Mouse (Mus musculus) CH12.LX (cell line): ENCODE measurements at regions not wholly inside any gene's neighbourhood (a gene's known extent, or its start where the extent isn't known, plus 50 kb on each side); places are given as distances from the start of the nearest gene placed in this dataset.

ENCODE experiments used
- CHD2 ChIP-seq: IDR thresholded peaks from 2 replicates; pipeline ENCODE4 v1.6.1; 2011; ENCODE audit warnings: low read length, improper control_type of control experiment
- CTCF ChIP-seq, 2 experiments: IDR thresholded peaks in 1 of 2; conservative IDR thresholded peaks in 1 of 2; 2 replicates each; pipeline ENCODE4 v1.5.1; 2011 to 2012; ENCODE audit warnings: low read depth in 2 of 2, low read length in 2 of 2, improper control_type of control experiment in 1 of 2, inconsistent platforms in 1 of 2, mild to moderate bottlenecking in 1 of 2, moderate library complexity in 1 of 2
- E2F4 ChIP-seq: IDR thresholded peaks from 2 replicates; pipeline ENCODE4 v1.6.1; 2011; ENCODE audit warnings: low read depth, low read length, improper control_type of control experiment; ENCODE audit not compliant: insufficient replicate concordance
- EP300 ChIP-seq: IDR thresholded peaks from 2 replicates; pipeline ENCODE4 v1.6.1; 2011; ENCODE audit warnings: low read length, improper control_type of control experiment
- HCFC1 ChIP-seq: IDR thresholded peaks from 2 replicates; pipeline ENCODE4 v1.6.1; 2012; ENCODE audit warnings: low read depth, mild to moderate bottlenecking, inconsistent platforms, low read length, improper control_type of control experiment
- JUND ChIP-seq: conservative IDR thresholded peaks from 2 replicates; pipeline ENCODE4 v1.6.1; 2011; ENCODE audit warnings: low read depth, low read length, improper control_type of control experiment
- PAX5 ChIP-seq: IDR thresholded peaks from 2 replicates; pipeline ENCODE4 v1.6.1; 2012; ENCODE audit warnings: low read length, inconsistent platforms, mixed read lengths
- POLR2A ChIP-seq: IDR thresholded peaks from 2 replicates; pipeline ENCODE4 v1.6.1; 2011; ENCODE audit warnings: low read depth, mild to moderate bottlenecking, improper control_type of control experiment, low read length
- RAD21 ChIP-seq: IDR thresholded peaks from 2 replicates; pipeline ENCODE4 v1.6.1; 2011; ENCODE audit warnings: low read depth, mild to moderate bottlenecking, low read length, improper control_type of control experiment, moderate library complexity
- RCOR1 ChIP-seq: conservative IDR thresholded peaks from 2 replicates; pipeline ENCODE4 v1.6.1; 2012; ENCODE audit warnings: low read depth, mild to moderate bottlenecking, inconsistent platforms, low read length, improper control_type of control experiment
- SMC3 ChIP-seq: IDR thresholded peaks from 2 replicates; pipeline ENCODE4 v1.6.1; 2011; ENCODE audit warnings: low read depth, low read length, improper control_type of control experiment
- TBP ChIP-seq: conservative IDR thresholded peaks from 2 replicates; pipeline ENCODE4 v1.6.1; 2011; ENCODE audit warnings: low read depth, low read length, improper control_type of control experiment
- TCF12 ChIP-seq: IDR thresholded peaks from 2 replicates; pipeline ENCODE4 v1.6.1; 2014; ENCODE audit warnings: low read depth, mild to moderate bottlenecking, inconsistent platforms, low read length, improper control_type of control experiment
- ZMIZ1 ChIP-seq: IDR thresholded peaks from 2 replicates; pipeline ENCODE4 v1.6.1; 2012; ENCODE audit warnings: low read depth, mild to moderate bottlenecking, inconsistent platforms, low read length, improper control_type of control experiment

DNA sequence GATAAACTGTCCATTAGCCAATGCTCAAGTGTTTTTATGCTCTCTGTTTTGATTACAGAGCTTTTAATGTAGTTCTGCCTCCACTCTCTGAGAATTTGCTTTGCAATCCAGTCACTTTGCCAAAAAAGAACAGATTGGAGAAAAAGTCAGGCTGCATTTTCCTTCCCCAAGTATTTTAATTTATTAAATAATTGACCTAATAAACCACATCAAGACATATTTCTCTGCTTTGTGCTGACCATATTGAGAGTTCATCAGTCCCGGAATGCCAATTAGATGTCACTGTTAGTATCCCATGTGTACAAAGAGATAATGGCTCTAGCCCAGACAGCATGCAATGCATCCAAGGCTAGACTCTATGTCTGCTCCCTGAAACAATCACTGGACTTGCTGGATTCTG lies 154.8 kb upstream of the Ptbp2 start:
- TF ChIP-seq POLR2A (no peak), CTCF (conservative IDR thresholded peaks at IDR 0.05 in 1 of 2, IDR thresholded peaks at IDR 0.05 in 1 of 2; ENCODE audit: low read depth in 2 of 2, low read length in 2 of 2) (no peak), SMC3 (no peak), JUND (no peak), RCOR1 (no peak), CHD2 (no peak), TBP (no peak), RAD21 (no peak), EP300 (no peak), HCFC1 (no peak), E2F4 (no peak), ZMIZ1 (no peak), PAX5 (no peak), TCF12 (no peak)
